Mouse (Mus musculus): ENCODE data around the gene Shisal1.

- no peak for TF ChIP-seq CTCF (IDR thresholded peaks at IDR 0.05; ENCODE audit: low read depth)
- TF ChIP-seq EP300 (IDR thresholded peaks at IDR 0.05; ENCODE audit: low read depth) = no peak
These were observed 37.4 kb upstream of the Shisal1 start for GRCm38 (mm10) chr15:84484255-84484654.
